Mouse (Mus musculus) adrenal gland, adult 8-10 months (tissue): ENCODE data around the gene Btg3. TPM values are rescaled to one million over a fixed set of nuclear protein-coding genes. Genes with fewer than 3 reads are reported as not detected.
A peak's percentile ranks its signal among the peaks of the same experiment; 100 is the strongest.

Experiments
- DNase-seq: peaks from one replicate; pipeline ENCODE4 v3.0.0; 2022
- total RNA-seq, 4 experiments: library from RNA; stranded (reverse); gene quantifications; 2 replicates each; pipeline ENCODE4 v1.2.4; 2022

The Btg3 gene
- total RNA-seq, 4 experiments from 2014 or later = 18.3 to 41.4 (median 24.1) TPM

DNA sequence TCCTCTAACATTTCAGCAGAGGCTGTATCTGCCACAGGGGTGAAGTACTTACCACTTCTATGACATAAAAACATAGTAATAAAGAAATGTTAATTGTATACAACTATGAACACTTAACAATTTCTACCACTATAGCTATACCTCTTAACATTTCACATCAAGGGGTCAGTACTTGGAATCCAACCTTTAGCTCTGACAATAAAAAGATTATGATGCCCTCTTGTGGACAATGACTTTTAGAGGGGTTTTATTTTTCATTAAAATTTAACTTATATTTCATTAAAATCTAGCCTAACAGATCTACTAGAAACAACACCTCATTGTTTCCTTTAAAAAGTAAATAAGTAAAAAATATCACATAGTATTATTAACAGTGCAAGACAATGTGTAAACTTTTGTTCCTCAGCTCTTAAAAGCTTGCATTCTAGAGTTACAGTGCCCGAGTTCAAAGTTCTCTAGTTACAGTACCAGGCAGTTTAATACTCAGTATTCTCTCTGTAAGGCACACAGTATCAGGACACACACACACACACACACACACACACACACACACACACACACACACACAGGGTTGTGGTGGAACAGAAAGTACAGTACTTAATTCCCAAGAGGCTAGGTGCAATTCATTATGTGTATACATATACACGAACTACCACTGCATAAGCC is 30.2 kb downstream of the Btg3 start:
- DNase-seq = no peak

DNA sequence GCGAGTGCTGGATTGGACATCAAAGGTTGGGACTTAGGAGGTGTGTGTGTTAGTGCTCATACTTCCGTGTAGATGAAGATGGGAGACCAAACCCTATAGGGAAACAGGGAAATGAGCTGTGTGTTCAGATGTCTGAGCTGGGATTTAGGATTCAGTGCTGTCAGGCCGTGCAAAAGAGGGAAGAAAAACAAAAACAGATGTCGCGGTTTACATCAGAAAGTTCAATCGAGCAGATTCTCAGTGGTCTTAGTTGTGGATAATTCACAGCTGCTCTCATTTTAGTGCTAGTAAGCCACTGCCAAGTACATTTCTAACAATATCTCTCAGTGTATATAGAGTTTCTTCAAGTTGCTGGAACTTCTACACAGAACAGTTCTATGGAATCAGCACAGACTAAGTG is 33.2 kb downstream of the Btg3 start:
- no peak for DNase-seq

DNA sequence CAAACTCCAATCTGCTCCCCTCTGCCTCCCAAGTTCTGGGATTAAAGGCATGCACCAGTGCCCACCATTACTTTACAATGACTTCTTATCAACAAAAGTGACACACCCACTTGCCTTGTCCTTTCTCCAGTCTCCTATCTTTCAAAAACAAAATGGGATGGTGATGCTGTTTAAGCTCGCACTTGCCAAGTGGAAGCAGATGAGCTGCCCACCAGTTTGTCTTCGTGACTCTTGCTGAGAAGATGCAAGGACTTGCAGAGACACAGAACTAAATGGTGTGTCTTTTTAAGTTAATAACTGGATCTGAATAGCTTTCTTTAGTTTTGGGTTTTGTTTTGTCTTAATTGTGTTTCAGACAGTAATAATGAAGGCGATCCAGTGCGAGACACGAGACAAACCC is 34.2 kb downstream of the Btg3 start:
- DNase-seq = no peak

DNA sequence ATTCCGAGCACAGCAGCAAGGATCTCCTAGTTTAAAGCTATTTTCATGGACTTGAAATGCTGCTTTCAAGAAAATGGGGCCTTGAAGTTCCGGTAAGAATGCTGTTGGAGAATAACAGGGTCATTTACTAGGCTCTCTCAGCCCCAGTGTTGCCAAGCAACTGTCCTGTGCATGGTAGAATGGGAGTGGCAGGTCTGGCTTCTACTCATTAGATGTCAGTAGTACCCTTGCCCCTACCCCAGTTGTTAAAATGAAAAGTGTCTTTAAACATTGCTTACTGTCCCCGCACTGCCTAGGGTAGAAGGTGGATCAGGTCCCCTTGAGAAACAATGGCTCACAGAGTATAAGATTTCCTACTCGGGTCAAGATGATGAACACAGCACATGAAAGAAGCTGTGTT is 35.6 kb downstream of the Btg3 start:
- no peak for DNase-seq

DNA sequence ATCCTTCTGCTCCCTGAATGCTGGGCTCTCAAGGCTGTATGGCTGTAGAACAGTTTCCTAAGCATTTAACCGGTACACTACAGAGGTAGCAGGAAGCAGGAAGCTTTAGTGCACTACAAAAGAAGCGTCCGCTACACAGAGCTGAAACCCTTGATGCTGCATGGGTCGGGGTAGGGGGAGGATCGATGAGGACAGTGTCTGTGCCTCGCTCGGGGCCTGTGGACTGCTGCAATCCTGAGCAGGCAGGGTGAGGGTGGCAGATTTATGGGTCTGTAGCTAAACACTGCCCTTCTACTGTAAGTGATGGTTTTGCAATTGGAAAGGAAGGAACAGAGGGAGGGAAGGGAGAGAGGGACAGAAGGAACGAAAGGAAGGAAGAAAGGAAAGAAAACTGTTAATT is 39.8 kb downstream of the Btg3 start:
- DNase-seq = peak; percentile 7

DNA sequence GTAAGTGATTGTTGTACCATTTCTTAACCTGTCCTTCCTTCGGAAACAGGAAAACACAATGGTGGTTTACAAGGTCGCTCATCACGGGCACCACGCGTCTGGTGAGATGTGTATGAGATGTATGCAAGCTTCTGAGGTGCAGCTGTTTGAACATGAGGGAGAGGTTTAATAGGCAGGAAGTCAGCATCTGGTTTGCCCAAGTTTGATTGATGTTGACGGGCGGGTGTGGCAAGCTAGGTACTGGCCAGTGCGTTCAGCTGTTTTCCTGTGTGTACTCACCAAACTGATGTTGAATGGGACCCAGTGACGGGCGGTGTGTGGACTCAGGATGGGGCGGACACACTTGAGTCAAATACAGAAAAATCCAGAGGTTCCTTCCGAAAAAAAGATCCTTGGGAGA is 49.0 kb downstream of the Btg3 start:
- DNase-seq = no peak

DNA sequence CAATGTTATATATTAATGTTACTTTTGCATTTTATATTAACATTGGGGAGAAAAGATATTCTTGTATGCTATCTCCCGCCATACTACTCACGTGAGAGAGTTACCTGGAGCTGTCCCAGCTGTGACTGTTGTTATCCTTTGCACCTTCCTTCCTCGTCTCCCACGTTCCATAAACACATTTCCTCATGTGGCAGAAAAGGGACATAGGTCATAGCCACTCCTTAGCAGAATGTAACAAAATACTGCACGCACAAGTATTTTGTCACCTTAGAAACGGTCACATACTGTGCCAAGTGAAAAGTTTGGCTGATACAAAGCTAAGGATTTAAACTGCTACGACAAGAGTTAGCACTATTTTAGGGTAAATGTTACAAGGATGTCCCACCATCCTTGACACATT is 49.4 kb downstream of the Btg3 start:
- no peak for DNase-seq

DNA sequence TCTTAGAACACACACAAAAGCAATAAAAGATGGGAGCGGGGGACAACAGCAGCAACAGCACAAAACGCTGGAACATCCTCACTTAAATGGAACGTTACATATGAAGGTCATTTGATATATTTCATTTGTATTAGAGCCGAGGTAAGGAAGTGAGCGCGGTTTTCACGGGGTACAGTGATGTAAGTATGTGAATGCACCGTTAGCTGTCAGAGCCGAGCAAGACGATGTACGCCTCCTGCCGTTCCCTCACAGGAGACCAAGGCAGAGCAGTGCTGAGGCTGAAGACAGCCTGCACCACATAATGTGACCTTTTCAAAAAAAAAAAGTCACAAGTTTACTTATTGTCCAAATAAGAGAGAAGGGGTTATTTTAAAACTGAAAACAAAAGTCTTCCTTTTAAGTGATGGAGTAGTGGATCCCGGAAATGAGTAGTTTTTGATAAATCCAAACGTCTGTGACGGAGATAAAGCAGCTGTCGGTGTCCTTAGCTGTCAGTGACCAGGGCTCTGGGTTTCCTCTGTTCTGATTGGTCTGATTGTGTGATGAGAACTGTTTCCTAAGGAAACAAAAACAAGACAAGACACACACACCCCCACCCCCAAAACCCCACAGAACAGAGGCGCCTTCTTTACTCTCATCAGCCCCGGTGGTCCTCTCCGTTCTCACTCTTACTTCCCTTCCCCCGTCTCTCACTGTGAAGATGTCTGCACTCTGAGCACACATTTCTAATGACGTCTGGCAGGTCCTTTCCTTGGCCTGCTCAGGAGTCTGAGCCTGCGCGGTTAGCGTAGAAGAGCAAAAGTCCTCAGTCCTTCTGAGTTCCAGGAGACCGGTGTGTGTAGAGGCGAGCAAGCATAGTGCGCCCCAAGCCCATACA is 50.8 kb downstream of the Btg3 start:
- DNase-seq = no peak

DNA sequence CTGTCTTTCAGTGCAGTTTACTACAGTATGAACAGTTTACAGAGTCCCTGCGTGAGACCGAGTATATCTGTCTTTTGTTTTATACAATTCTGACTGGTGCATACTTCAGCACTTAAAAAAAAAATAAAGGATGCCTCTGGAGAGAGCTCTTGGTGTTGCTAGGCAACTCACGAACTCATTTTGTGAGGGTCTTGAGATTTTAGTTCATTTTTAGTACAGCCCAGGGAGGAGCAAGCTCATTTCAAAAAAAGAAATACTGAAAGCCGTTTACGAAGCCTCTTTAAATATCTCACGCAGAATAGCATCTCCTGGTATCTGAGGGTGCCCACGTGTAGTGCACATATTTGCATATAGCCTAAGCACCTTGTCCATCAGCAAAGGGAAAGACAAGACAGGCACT is 54.9 kb downstream of the Btg3 start:
- no peak for DNase-seq

DNA sequence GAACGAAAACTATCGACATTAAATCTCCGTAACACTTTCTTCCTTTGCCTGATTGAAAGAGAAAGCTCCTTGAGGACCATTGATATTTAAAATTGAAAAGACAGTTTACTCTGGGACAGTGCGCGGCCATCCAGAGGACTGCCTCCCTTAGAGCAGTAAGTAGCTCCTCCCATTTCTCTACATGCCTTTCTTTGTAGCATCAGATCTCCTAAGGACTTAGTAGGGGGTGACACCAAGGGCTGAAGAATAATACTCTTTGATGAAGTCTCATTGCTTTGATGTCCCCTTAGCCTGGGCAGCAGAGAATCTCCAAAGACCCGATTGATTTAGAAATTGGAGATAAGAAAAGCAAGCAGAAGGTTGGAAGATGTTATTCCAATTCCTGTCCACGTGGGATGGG is 55.4 kb downstream of the Btg3 start:
- no peak for DNase-seq

DNA sequence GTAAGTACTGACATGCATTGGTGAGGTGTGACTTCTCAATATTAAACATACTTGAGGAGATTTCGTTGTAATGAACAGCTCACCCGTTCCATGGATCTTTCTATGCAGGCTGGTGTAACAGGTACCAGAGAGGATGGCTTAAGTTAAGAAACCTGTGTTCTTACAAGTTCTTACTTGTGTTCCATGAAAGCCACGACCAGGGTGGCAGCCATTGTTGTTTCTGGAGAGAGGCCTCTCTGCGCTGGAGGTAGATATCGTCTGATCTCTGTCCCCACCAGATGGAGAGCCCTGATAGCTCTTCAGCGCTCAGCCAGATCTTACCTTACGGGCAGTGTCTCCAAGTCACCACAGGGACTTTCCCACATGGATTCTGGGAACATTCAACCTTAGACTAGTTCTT is 57.3 kb downstream of the Btg3 start:
- DNase-seq = no peak

DNA sequence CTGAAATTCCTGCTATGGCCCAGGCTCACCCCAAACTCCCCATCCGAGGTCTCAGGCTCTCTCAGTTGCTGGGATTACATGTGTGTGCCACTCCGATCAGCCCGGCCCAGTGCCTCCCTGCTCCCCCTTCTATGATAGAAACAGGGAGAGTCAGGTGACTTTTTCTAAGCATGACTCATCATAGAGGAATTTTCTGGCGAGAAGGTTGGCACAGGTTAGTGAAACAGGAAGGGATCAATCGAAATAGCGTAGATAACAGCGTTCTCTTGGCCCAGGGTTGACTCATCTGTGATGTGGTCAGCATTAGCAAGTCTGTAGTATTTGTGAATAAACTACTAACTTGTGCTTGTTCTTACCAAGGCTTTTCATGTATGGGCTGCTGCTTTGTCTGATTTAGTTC is 59.0 kb downstream of the Btg3 start:
- DNase-seq = no peak

DNA sequence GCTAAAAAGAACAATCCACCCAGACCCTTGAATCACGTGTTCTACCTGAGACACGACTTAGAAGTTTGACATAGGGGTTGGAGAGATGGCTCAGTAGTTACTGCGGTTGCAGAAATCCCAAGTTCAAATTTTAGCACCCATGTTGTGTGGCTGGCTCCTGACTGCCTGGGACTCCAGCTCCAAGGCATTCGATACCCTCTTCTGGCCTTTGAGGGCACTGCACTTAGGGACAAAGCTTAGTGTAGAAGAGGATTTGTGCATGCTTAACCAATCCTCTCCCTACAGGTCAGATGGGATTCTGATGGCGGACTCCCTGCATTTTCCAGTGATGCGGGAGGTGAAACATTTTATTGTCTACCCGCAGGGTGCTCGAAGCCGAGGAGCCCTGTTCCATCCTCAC is 60.1 kb downstream of the Btg3 start:
- DNase-seq = peak; percentile 13

DNA sequence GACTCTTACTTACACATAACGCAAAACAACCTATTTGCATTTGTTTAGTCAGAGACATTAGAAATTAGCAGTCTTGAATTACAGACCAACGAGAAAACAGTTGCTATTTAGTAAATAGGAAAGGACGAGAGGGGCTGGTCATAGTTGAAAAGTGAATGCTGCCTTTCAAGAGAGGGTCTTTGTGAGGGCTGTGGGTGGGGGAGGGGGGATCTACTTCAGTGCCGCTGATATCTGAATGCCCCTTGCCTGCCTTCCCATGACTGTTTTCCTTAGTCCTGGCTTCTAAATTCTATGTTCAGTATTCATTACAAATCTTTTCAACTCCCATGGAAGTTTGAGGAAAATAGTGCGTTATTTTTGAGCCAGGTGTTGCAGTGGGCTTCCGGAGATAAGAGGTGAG is 63.0 kb downstream of the Btg3 start:
- no peak for DNase-seq

DNA sequence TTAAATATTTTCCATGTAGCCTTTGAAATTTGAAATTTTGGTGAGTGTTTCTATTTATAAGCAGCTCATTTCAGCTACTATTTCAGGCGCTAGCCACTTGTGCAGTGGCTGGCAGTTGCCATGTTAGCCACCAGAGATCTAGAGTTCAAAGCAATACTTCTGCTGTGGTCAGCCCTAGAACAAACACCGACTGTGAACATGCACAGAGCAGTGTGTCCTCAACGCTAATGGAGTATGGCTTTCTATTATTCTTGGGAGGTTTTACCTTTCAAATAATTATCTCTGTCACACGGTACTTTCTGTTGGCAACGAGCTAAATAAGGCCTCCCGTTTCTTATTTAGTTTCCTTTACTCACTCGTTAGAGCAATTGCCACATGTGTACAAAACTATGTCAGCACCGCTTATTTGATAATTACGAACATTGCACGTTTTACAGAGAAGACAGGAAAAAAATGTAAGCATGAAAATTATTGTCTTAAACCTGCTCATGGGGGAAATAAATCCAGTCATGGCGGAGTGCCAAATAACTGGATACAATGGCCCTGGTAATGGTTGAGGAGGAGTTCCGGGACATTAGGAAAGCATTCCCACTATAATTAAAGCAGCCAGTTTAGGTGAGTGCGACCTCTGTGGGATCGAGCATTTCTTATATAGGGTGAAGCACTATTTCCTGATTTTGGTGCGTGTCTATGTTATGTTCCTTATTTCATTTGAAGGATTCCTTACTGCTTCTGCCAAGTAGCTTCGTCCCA is 63.7 kb downstream of the Btg3 start:
- DNase-seq = no peak

DNA sequence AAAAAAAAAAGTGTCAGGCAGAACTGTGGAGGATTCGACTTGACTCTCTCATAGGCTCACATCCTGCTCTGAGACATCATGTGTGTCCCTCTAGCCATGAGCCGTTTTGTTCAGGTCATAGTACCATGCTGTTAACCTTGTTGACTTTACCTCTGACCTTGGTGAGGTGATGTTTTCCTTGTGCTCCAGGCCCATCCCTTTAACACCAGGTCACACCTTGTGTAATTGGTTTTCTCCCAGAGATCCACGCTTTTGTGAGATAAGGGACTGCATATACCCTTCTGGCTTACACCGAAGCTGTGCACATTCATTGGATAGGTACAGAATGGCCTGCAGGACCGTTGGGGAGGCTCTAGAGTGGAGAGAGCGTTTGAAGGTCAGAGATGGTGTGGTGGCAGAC is 67.7 kb downstream of the Btg3 start:
- no peak for DNase-seq

DNA sequence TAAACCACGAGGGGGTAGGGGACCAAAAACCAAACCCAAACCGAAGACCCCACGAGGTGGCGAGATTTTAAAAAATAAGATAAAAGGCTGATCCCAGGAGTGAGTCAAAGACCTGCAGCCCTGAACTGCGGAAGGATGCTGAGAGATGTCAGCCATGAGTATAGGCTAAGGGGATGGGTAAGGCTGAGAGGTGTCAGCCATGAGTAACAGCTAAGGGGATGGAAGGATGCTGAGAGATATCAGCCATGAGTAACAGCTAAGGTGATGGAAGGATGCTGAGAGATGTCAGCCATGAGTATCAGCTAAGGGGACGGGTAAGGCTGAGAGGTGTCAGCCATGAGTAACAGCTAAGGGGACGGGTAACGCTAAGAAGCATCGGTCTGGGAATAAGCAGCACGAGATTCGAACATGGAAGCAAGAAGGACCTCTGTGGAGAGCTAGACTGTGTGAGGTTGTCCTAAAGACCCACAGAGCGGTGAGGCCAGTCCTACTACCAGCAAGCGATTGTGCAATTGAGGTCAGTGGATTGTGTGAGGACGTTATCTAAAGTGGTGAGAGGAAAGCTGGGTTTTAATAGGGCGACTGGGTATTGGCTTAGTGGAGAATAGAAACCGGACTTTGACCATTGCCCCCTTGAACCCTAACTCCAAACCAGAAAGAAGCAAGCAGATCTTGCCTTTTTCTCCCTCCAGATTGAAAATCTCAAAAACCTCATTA is 69.4 kb downstream of the Btg3 start:
- no peak for DNase-seq

DNA sequence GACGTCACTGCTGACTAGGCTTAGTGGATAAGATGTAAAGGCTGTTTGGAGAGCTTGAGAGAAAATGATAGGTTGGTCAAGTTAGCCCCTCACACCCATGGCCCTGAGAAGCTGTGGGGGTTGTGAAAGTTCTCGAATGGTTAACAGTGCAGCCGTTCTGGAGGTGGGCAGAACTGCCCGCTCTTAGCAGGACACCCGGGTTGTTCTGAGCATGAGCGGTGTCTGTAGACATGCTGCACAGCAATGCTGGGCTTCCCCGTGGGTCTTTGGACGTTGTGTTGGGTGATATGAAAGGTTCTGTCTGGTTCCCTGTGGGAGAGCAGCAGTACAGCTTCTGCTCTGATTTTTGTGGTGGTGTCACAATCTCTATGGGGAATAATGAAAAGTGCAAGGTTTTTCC is 70.4 kb downstream of the Btg3 start:
- no peak for DNase-seq

DNA sequence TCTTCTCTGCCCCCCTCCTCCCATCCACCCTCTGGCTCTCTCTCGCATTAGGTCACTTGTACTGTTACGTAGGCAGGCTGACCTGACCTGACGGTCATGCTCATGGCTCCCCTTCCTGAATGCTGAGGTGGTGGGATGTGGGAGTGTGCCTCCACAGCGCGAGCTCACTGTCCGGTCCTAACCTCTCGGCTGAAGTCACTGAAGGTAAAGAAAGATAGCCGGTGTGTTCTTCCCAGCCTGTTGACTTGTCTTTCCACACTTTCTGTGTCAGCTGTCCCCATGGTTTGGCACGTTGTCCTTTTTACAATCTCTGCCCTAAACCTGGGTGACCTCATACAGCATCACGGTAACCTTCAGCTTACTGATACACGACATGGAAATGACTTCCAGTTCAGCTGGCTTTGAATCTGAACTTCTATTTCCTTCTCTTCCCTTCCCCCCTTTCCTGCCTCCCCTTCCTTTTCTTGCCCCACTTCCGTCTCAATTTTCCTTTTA is 71.3 kb downstream of the Btg3 start:
- no peak for DNase-seq

DNA sequence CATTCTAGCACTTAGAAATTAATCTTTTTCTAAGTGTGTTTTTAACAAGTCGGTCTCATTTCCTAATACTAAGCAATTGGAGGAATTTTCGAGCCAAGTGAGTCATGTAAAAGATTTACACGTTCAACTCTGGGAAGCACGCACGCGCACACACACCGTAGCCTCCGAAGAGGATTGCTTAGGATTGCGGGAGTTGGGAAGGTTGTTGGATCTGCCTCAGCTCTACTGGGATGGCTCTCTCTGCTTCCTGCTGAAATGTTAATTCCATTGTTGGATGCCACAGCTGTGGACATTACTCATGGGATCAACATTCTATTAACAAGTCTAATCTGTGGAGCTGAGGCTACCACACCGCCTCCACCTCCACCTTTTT is 74.3 kb downstream of the Btg3 start:
- peak; percentile 19 for DNase-seq

DNA sequence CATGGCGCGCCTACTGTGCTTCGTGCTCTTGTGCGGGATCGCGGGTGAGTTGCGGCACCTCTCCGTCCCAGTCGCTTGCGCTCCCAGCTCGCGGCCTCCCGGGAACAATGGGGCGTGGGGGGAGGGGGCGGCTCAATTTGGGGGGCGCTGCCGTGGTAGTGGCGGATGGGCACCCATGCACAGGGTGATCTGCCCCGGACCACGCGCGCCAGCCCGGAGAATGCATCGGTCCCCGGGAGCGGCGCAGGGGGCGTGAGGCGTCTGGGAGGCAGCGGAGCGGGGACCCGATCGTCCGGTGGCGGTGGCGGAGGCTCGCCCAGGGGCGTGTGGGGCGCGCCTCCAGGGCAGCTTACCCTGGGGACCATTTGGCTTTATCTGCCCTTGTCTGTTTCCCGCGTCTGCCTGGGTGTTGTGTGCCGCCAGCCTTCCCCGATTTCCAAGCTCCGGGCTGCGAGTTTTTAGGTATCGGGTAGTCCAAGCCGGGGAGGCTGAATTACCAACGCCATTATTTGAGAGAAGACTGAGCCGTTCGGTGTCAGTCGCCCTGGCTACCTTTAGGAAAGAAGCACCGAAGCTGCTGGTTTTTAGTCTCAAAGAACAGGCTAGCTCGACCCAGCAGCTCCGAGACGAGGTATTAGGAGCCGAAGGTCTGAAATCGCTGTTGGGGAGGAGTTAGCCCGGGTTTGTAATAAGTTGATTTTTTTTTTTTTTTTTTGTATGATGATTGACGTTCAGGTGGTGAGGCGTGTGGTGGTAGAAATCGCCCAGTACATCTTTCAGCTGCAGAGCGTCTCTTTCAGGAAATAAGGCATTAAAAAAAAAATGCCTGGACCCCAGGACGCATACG is 74.9 kb downstream of the Btg3 start:
- DNase-seq = no peak
